Mouse (Mus musculus) cortical plate, adult 2 months (tissue): ENCODE data around the gene Trf. TPM values are rescaled to one million over a fixed set of nuclear protein-coding genes. Genes with fewer than 3 reads are reported as not detected.
A peak's percentile ranks its signal among the peaks of the same experiment; 100 is the strongest.

Experiments used
- H3K27ac ChIP-seq: fragments of 200-500 bp; 2 replicates; pipeline ENCODE4 v1.5.1; 2012; ENCODE audit warnings: low read length, control low read depth, inconsistent platforms; ENCODE audit not compliant: insufficient read depth
- H3K4me1 ChIP-seq: fragments of 200-500 bp; 2 replicates; pipeline ENCODE4 v1.6.1; 2011; ENCODE audit warnings: low read length; ENCODE audit not compliant: control insufficient read depth, insufficient read depth
- H3K4me3 ChIP-seq: fragments of 200-500 bp; 2 replicates; pipeline ENCODE4 v1.5.1; 2011; ENCODE audit warnings: mild to moderate bottlenecking, low read length, control low read depth; ENCODE audit not compliant: insufficient read depth
- CTCF ChIP-seq: fragments of 200-500 bp; IDR thresholded peaks from 2 replicates; pipeline ENCODE4 v1.5.1; 2011; ENCODE audit warnings: mild to moderate bottlenecking, control low read depth, low read length; ENCODE audit not compliant: insufficient read depth; ENCODE audit errors: extremely low read depth
- POLR2A ChIP-seq: fragments of 200-500 bp; IDR thresholded peaks from 2 replicates; pipeline ENCODE4 v1.6.1; 2011; ENCODE audit warnings: mild to moderate bottlenecking, low read length, control low read depth; ENCODE audit not compliant: insufficient read depth; ENCODE audit errors: extremely low read depth
- polyA plus RNA-seq: library from polyadenylated mRNA; depleted of rRNA; stranded (reverse); fragments of >200 nt; gene quantifications from 2 replicates; pipeline ENCODE4 v1.2.3, GENCODE M21; 2012

Trf gene
- polyA plus RNA-seq, 1 experiment, result 428 TPM

- TF ChIP-seq CTCF, result no peak
- no peak for TF ChIP-seq POLR2A
- Histone ChIP-seq H3K4me3 (no peak overlapping the region), H3K27ac (no peak overlapping the region)
These were observed 43.5 kb downstream of the Trf start for GRCm38 (mm10) chr9:103186747-103187146.

GRCm38 (mm10) chr9:103185946-103186345 is 44.3 kb downstream of the Trf start:
- no peak for TF ChIP-seq CTCF
- no peak for TF ChIP-seq POLR2A

More at GRCm38 (mm10) chr9:103186747-103187146, 43.5 kb downstream of the Trf start:
- no peaks in the 10 kb centered on the region for H3K4me1 ChIP-seq

GRCm38 (mm10) chr9:103184855-103185254 is 45.4 kb downstream of the Trf start:
- Histone ChIP-seq H3K4me1 (peaks cover 5% of the 10 kb centered on the region), H3K4me3 (no peak overlapping the region), H3K27ac (no peak overlapping the region)
- no peak for TF ChIP-seq POLR2A
- TF ChIP-seq CTCF, result no peak

More at GRCm38 (mm10) chr9:103185946-103186345, 44.3 kb downstream of the Trf start:
- Histone ChIP-seq H3K27ac (no peak overlapping the region), H3K4me1 (no peaks in the 10 kb centered on the region), H3K4me3 (no peak overlapping the region)

DNA sequence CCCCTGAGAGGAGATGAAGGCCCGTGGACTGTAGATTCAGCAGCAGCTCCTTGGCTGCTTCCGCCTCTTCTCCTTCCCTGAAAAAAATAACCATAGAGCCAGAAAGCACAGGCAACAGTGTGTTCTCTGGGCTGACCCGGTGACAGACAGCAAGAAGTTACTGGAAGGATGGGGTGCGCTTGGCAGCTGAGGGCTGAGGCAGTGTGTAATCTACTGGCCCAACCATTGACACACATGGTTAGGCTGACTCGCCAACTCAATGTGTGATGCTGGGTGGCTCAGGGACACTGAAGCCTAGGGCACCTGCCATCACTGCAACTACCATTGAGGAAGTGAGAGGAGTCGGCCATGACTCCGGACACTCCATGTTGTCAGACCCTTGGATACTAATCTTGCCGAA is 48.4 kb downstream of the Trf start:
- peaks cover 5% of the 10 kb centered on the region for H3K4me1 ChIP-seq
- TF ChIP-seq POLR2A, result no peak
- no peak for TF ChIP-seq CTCF
- no peak overlapping the region for H3K4me3 ChIP-seq
- H3K27ac ChIP-seq, result no peak overlapping the region

- no peak overlapping the region for H3K27ac ChIP-seq
- TF ChIP-seq POLR2A, result no peak
- no peak for TF ChIP-seq CTCF
- no peak overlapping the region for H3K4me3 ChIP-seq
- peaks cover 5% of the 10 kb centered on the region for H3K4me1 ChIP-seq
These were observed 49.3 kb downstream of the Trf start for GRCm38 (mm10) chr9:103180807-103181565.

DNA sequence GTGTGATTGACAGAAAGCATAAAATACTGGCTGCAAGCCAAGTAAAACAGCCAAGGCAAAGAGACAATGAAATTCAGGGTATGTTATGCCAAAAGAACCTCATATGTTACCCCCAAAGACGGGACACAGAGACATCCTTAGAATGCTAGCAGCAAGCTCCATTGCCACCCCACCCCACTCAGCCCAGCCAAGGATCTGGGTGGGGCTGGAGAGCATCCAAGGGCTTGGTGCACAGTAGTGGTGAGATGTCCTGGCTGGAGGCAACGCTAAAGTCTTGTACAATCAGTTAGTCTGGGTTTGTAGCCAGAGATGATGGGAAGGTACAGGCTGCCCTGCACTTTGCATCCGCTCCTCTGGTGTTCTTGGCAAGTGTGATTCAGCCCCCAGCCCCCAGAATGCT is 49.9 kb downstream of the Trf start:
- Histone ChIP-seq H3K4me1 (peaks cover 5% of the 10 kb centered on the region), H3K27ac (no peak overlapping the region), H3K4me3 (no peak overlapping the region)
- TF ChIP-seq POLR2A (no peak), CTCF (no peak)

- peaks cover 5% of the 10 kb centered on the region for H3K4me1 ChIP-seq
These were observed 54.6 kb downstream of the Trf start for GRCm38 (mm10) chr9:103175692-103176091.

GRCm38 (mm10) chr9:103174771-103175519 is 55.3 kb downstream of the Trf start:
- no peak overlapping the region for H3K4me3 ChIP-seq
- H3K4me1 ChIP-seq, result peaks cover 1% of the 10 kb centered on the region; the same call in 1 of the 2 replicates
- TF ChIP-seq CTCF (peak; percentile 66), POLR2A (no peak)
- H3K27ac ChIP-seq, result no peak overlapping the region

More at GRCm38 (mm10) chr9:103175692-103176091, 54.6 kb downstream of the Trf start:
- Histone ChIP-seq H3K27ac (no peak overlapping the region), H3K4me3 (no peak overlapping the region)
- no peak for TF ChIP-seq POLR2A
- no peak for TF ChIP-seq CTCF

- Histone ChIP-seq H3K27ac (no peak overlapping the region), H3K4me1 (peaks cover 1% of the 10 kb centered on the region; the same call in 1 of the 2 replicates), H3K4me3 (no peak overlapping the region)
- no peak for TF ChIP-seq POLR2A
- no peak for TF ChIP-seq CTCF
These were observed 61.5 kb downstream of the Trf start for GRCm38 (mm10) chr9:103168771-103169170.
